Mouse (Mus musculus) monocyte, adult 2 months (primary cell): ENCODE measurements around the gene Inca1.

Experiments used
- DNase-seq, 2 experiments: peaks; one replicate each; pipeline ENCODE4 v3.0.0; 2022; ENCODE audit warnings: low spot score in 2 of 2, low read depth in 1 of 2

The Inca1 gene

GRCm38 (mm10) chr11:70699722-70700556 is at the start of gene Inca1, which contains the start of gene Kif1c:
Inca1 (minus strand) TSS chr11:70700155.
Kif1c (plus strand) TSS chr11:70700548.
- peak; percentile 75 to 92 for DNase-seq

GRCm38 (mm10) chr11:70747876-70748545 is 48.1 kb upstream of the Inca1 start:
- DNase-seq: no peak

- no peak for DNase-seq
Measured at GRCm38 (mm10) chr11:70745636-70746035, 45.7 kb upstream of the Inca1 start.

- no peak for DNase-seq
Measured at GRCm38 (mm10) chr11:70742581-70743459, 42.9 kb upstream of the Inca1 start.

- DNase-seq: no peak
Measured at GRCm38 (mm10) chr11:70742117-70742516, 42.2 kb upstream of the Inca1 start.

- DNase-seq: no peak
Measured at GRCm38 (mm10) chr11:70741603-70742002, 41.6 kb upstream of the Inca1 start.

GRCm38 (mm10) chr11:70737749-70738148 is 37.8 kb upstream of the Inca1 start:
- no peak for DNase-seq

GRCm38 (mm10) chr11:70733256-70733655 is 33.3 kb upstream of the Inca1 start:
- DNase-seq: no peak

- DNase-seq: no peak
Measured at GRCm38 (mm10) chr11:70731178-70731577, 31.2 kb upstream of the Inca1 start.

GRCm38 (mm10) chr11:70730427-70731038 is 30.6 kb upstream of the Inca1 start:
- no peak for DNase-seq

- DNase-seq: no peak
Measured at GRCm38 (mm10) chr11:70727385-70727784, 27.4 kb upstream of the Inca1 start.

GRCm38 (mm10) chr11:70726585-70726984 is 26.6 kb upstream of the Inca1 start:
- no peak for DNase-seq

GRCm38 (mm10) chr11:70724706-70725105 is 24.8 kb upstream of the Inca1 start:
- DNase-seq: no peak

GRCm38 (mm10) chr11:70721072-70721471 is 21.1 kb upstream of the Inca1 start:
- no peak for DNase-seq

GRCm38 (mm10) chr11:70720567-70720966 is 20.6 kb upstream of the Inca1 start:
- peak; percentile 62 to 76 for DNase-seq

GRCm38 (mm10) chr11:70718481-70718880 is 18.5 kb upstream of the Inca1 start:
- DNase-seq: no peak

GRCm38 (mm10) chr11:70715832-70716231 is 15.9 kb upstream of the Inca1 start:
- no peak for DNase-seq

- DNase-seq: no peak
Measured at GRCm38 (mm10) chr11:70713222-70713621, 13.3 kb upstream of the Inca1 start.

GRCm38 (mm10) chr11:70711026-70711425 is 11.1 kb upstream of the Inca1 start:
- no peak for DNase-seq

GRCm38 (mm10) chr11:70706127-70706526 is 6.2 kb upstream of the Inca1 start:
- DNase-seq: no peak

GRCm38 (mm10) chr11:70702781-70703180 is 2.8 kb upstream of the Inca1 start:
- DNase-seq: no peak
